18 mouse cellular contexts compared by ENCODE assay signal in genomic region chr11:102016136-102016535, GRCm38 (mm10). TPM values are rescaled to one million over a fixed set of nuclear protein-coding genes. Genes with fewer than 3 reads are reported as not detected.
DNase-seq lines count a peak whose midpoint lies in the region; ATAC-seq and TF ChIP-seq lines count a peak whose summit lies in the region.
"Had no signal": no experiment of that assay in that cellular context is flagged by ENCODE, and none has a peak within 500 bp of the region (broad histone marks: within the 10 kb centered on the region; RNA-seq: fewer than 3 reads in every experiment).

No protein-coding gene starts in this region.

- no peak for TF ChIP-seq POLR2A in lung, adult 2 months (IDR thresholded peaks at IDR 0.05; ENCODE audit: borderline replicate concordance, extremely low read depth, low read depth, low read length)

- H3K27me3 ChIP-seq in hindbrain, embryonic 13.5 days, result no peaks in the 10 kb centered on the region
- H3K27me3 ChIP-seq in hindbrain, embryonic 14.5 days (ENCODE audit: control insufficient read depth, insufficient read depth, low read length), result no peaks in the 10 kb centered on the region
- 0 out of 2 replicates have a peak, but pooled peaks cover 2% of the 10 kb centered on the region for H3K27me3 ChIP-seq in heart, embryonic 16.5 days (ENCODE audit: control insufficient read depth, insufficient read depth, low read length)
- H3K27me3 ChIP-seq: forebrain, embryonic 15.5 days; limb, embryonic 12.5 days; lung, embryonic 15.5 days had no signal

- peaks cover 20% of the 10 kb centered on the region for H3K4me1 ChIP-seq in hindbrain, embryonic 13.5 days (replicated peaks)
- H3K4me1 ChIP-seq in hindbrain, embryonic 14.5 days (replicated peaks; ENCODE audit: control insufficient read depth, insufficient read depth, low read length), result 0 out of 2 replicates have a peak, but pooled peaks cover 3% of the 10 kb centered on the region
- no peaks in the 10 kb centered on the region for H3K4me1 ChIP-seq in heart, embryonic 16.5 days (ENCODE audit: control insufficient read depth, insufficient read depth, low read length)
- no peaks in the 10 kb centered on the region for H3K4me1 ChIP-seq in lung, adult 2 months (ENCODE audit: control insufficient read depth, insufficient read depth, low read length)
- H3K4me1 ChIP-seq: lung, embryonic 15.5 days; megakaryocyte, embryonic 14.5 days had no signal

- TF ChIP-seq CTCF in lung, adult 2 months (IDR thresholded peaks at IDR 0.05; ENCODE audit: insufficient read depth, low read length), result no peak

- H3K4me2 ChIP-seq in hindbrain, embryonic 13.5 days, result no peak overlapping the region
- H3K4me2 ChIP-seq in hindbrain, embryonic 14.5 days (replicated peaks), result no peak overlapping the region
- no peak overlapping the region for H3K4me2 ChIP-seq in heart, embryonic 16.5 days (ENCODE audit: low read depth, low read length)
- H3K4me2 ChIP-seq: forebrain, embryonic 15.5 days; limb, embryonic 12.5 days; lung, embryonic 15.5 days had no signal

- no peaks in the 10 kb centered on the region for H3K9me3 ChIP-seq in hindbrain, embryonic 13.5 days
- no peaks in the 10 kb centered on the region for H3K9me3 ChIP-seq in hindbrain, embryonic 14.5 days (ENCODE audit: control insufficient read depth, low read length)
- 0 out of 2 replicates have a peak, but pooled peaks cover 3% of the 10 kb centered on the region for H3K9me3 ChIP-seq in heart, embryonic 16.5 days (replicated peaks; ENCODE audit: control insufficient read depth, low read length)
- H3K9me3 ChIP-seq: forebrain, embryonic 15.5 days; limb, embryonic 12.5 days; lung, embryonic 15.5 days had no signal

- H3K36me3 ChIP-seq in hindbrain, embryonic 13.5 days, result peaks cover 64% of the 10 kb centered on the region
- peaks cover 47% of the 10 kb centered on the region for H3K36me3 ChIP-seq in hindbrain, embryonic 14.5 days (replicated peaks; ENCODE audit: control insufficient read depth, insufficient read depth)
- H3K36me3 ChIP-seq in heart, embryonic 16.5 days (ENCODE audit: control insufficient read depth, insufficient read depth), result no peaks in the 10 kb centered on the region
- H3K36me3 ChIP-seq: lung, embryonic 15.5 days had no signal

- ATAC-seq in hindbrain, embryonic 13.5 days (ENCODE audit: low FRiP score), result no peak
- ATAC-seq in hindbrain, embryonic 14.5 days (ENCODE audit: low FRiP score), result no peak
- peak; percentile 49; the same call in 1 of the 2 replicates for ATAC-seq in heart, embryonic 16.5 days (replicated peaks; ENCODE audit: extremely low read depth, insufficient read depth, low FRiP score)
- ATAC-seq in erythroid progenitor cell, adult 5-6 weeks (replicated peaks; ENCODE audit: low FRiP score, poor library complexity, severe bottlenecking), result no peak
- ATAC-seq: forebrain, embryonic 15.5 days; intestine, embryonic 16.5 days had no signal

- peak; percentile 56 to 69 for DNase-seq in cerebellum, adult 18-20 months
- DNase-seq in cerebellum, adult 11-12 months, result no peak
- DNase-seq in hindbrain, embryonic 14.5 days (ENCODE audit: low spot score), result no peak
- DNase-seq in cerebellum, postnatal 25 days, result peak; percentile 61 to 74
- no peak for DNase-seq in lung, adult 2 months
- DNase-seq: thymus, postnatal 14 days had no signal

- no peak overlapping the region for H3K27ac ChIP-seq in hindbrain, embryonic 13.5 days
- H3K27ac ChIP-seq in hindbrain, embryonic 14.5 days, result no peak overlapping the region
- peak overlapping the region; percentile 64 for H3K27ac ChIP-seq in heart, embryonic 16.5 days (ENCODE audit: low read length)
- H3K27ac ChIP-seq: forebrain, embryonic 15.5 days; limb, embryonic 12.5 days; lung, embryonic 15.5 days had no signal

- H3K9ac ChIP-seq in hindbrain, embryonic 13.5 days, result peak overlapping the region; percentile 8; the same call in 1 of the 2 replicates
- no peak overlapping the region for H3K9ac ChIP-seq in hindbrain, embryonic 14.5 days
- no peak overlapping the region; the same call in 1 of the 2 replicates for H3K9ac ChIP-seq in heart, embryonic 16.5 days (ENCODE audit: low read length)
- H3K9ac ChIP-seq: forebrain, embryonic 15.5 days; lung, embryonic 15.5 days had no signal

- no peak overlapping the region for H3K4me3 ChIP-seq in hindbrain, embryonic 13.5 days
- no peak overlapping the region for H3K4me3 ChIP-seq in hindbrain, embryonic 14.5 days (replicated peaks; ENCODE audit: low read length)
- H3K4me3 ChIP-seq in heart, embryonic 16.5 days (ENCODE audit: low read length), result no peak overlapping the region
- H3K4me3 ChIP-seq in lung, adult 2 months (replicated peaks; ENCODE audit: extremely low read depth, low read depth, low read length), result no peak overlapping the region
- H3K4me3 ChIP-seq: forebrain, embryonic 15.5 days; limb, embryonic 12.5 days; lung, embryonic 15.5 days; megakaryocyte, embryonic 14.5 days had no signal

- 90% methylated on average over 1 of the region's 1 CpGs for WGBS in hindbrain, embryonic 13.5 days
- 93% methylated on average over 1 of the region's 1 CpGs for WGBS in hindbrain, embryonic 14.5 days
- 95% methylated on average over 1 of the region's 1 CpGs for WGBS in heart, embryonic 16.5 days
- 92% methylated on average over 1 of the region's 1 CpGs for WGBS in lung, adult 2 months

RNA-seq across cellular contexts. Expression of gene Mpp3, which starts 12.1 kb away (rescaled TPM):
- 43.5 and 45.9 TPM in 2 replicates for polyA plus RNA-seq in hindbrain, embryonic 13.5 days (2015; fragmentation: Nextera tagmentation; extraction: Ambion mirVana)
- 53.5 and 57.2 TPM in 2 replicates for polyA plus RNA-seq in hindbrain, embryonic 14.5 days (2014; fragmentation: Nextera tagmentation; extraction: Ambion mirVana)
- polyA plus RNA-seq in heart, embryonic 16.5 days (2015; fragmentation: Nextera tagmentation; extraction: Ambion mirVana), result 4.2 and 4.9 TPM in 2 replicates
- total RNA-seq in erythroid progenitor cell, adult 5-6 weeks (2015; ENCODE audit: low replicate concordance), result not detected in 2 replicates
- total RNA-seq in erythroid progenitor cell, adult 5-6 weeks (2017; ENCODE audit: low replicate concordance), result not detected in 2 replicates
- polyA plus RNA-seq in lung, adult 2 months (2012; rRNA removed), result 2.4 and 4.0 TPM in 2 replicates
- total RNA-seq: granulocyte monocyte progenitor cell, adult 5-6 weeks had no signal

RNA-seq across cellular contexts. Expression of gene Cd300lg, which starts 25.2 kb away (rescaled TPM):
- 0.38 and 0.53 TPM in 2 replicates for polyA plus RNA-seq in hindbrain, embryonic 13.5 days (2015; fragmentation: Nextera tagmentation; extraction: Ambion mirVana)
- polyA plus RNA-seq in hindbrain, embryonic 14.5 days (2014; fragmentation: Nextera tagmentation; extraction: Ambion mirVana), result 0.27 TPM in 1 of 2 replicates, not detected in the other
- 11.6 TPM in 2 replicates for polyA plus RNA-seq in heart, embryonic 16.5 days (2015; fragmentation: Nextera tagmentation; extraction: Ambion mirVana)
- total RNA-seq in erythroid progenitor cell, adult 5-6 weeks (2015; ENCODE audit: low replicate concordance), result 0.42 and 3.6 TPM in 2 replicates
- 0.23 and 0.64 TPM in 2 replicates for total RNA-seq in erythroid progenitor cell, adult 5-6 weeks (2017; ENCODE audit: low replicate concordance)
- 7.8 and 12.0 TPM in 2 replicates for polyA plus RNA-seq in lung, adult 2 months (2012; rRNA removed)

RNA-seq across cellular contexts. Expression of gene Dusp3, which starts 29.3 kb away (rescaled TPM):
- polyA plus RNA-seq in hindbrain, embryonic 13.5 days (2015; fragmentation: Nextera tagmentation; extraction: Ambion mirVana), result 15.4 and 16.0 TPM in 2 replicates
- polyA plus RNA-seq in hindbrain, embryonic 14.5 days (2014; fragmentation: Nextera tagmentation; extraction: Ambion mirVana), result 24.0 and 24.7 TPM in 2 replicates
- polyA plus RNA-seq in heart, embryonic 16.5 days (2015; fragmentation: Nextera tagmentation; extraction: Ambion mirVana), result 57.3 and 58.8 TPM in 2 replicates
- 0.42 and 3.2 TPM in 2 replicates for total RNA-seq in erythroid progenitor cell, adult 5-6 weeks (2015; ENCODE audit: low replicate concordance)
- total RNA-seq in erythroid progenitor cell, adult 5-6 weeks (2017; ENCODE audit: low replicate concordance), result 1.6 and 2.7 TPM in 2 replicates
- 176 and 296 TPM in 2 replicates for polyA plus RNA-seq in lung, adult 2 months (2012; rRNA removed)

RNA-seq across cellular contexts. Expression of gene Cfap97d1, which starts 32.1 kb away (rescaled TPM):
- not detected in 2 replicates for polyA plus RNA-seq in hindbrain, embryonic 13.5 days (2015; fragmentation: Nextera tagmentation; extraction: Ambion mirVana)
- not detected in 2 replicates for polyA plus RNA-seq in hindbrain, embryonic 14.5 days (2014; fragmentation: Nextera tagmentation; extraction: Ambion mirVana)
- polyA plus RNA-seq in heart, embryonic 16.5 days (2015; fragmentation: Nextera tagmentation; extraction: Ambion mirVana), result not detected in 2 replicates
- total RNA-seq in erythroid progenitor cell, adult 5-6 weeks (2015; ENCODE audit: low replicate concordance), result not detected in 2 replicates
- not detected in 2 replicates for total RNA-seq in erythroid progenitor cell, adult 5-6 weeks (2017; ENCODE audit: low replicate concordance)
- polyA plus RNA-seq in lung, adult 2 months (2012; rRNA removed), result not detected in 2 replicates
- total RNA-seq: adrenal gland, postnatal 4 days; granulocyte monocyte progenitor cell, adult 5-6 weeks; layer of hippocampus, postnatal 14 days had no signal
- polyA plus RNA-seq: cortical plate, adult 2 months; forebrain, embryonic 15.5 days; intestine, embryonic 16.5 days; limb, embryonic 12.5 days; lung, embryonic 15.5 days had no signal

RNA-seq across cellular contexts. Expression of gene Sost, which starts 49.3 kb away (rescaled TPM):
- 0.42 TPM in 1 of 2 replicates, not detected in the other for polyA plus RNA-seq in hindbrain, embryonic 13.5 days (2015; fragmentation: Nextera tagmentation; extraction: Ambion mirVana)
- not detected in 2 replicates for polyA plus RNA-seq in hindbrain, embryonic 14.5 days (2014; fragmentation: Nextera tagmentation; extraction: Ambion mirVana)
- polyA plus RNA-seq in heart, embryonic 16.5 days (2015; fragmentation: Nextera tagmentation; extraction: Ambion mirVana), result 2.3 and 2.4 TPM in 2 replicates
- total RNA-seq in erythroid progenitor cell, adult 5-6 weeks (2015; ENCODE audit: low replicate concordance), result not detected in 2 replicates
- not detected in 2 replicates for total RNA-seq in erythroid progenitor cell, adult 5-6 weeks (2017; ENCODE audit: low replicate concordance)
- 2.0 and 2.2 TPM in 2 replicates for polyA plus RNA-seq in lung, adult 2 months (2012; rRNA removed)
- total RNA-seq: granulocyte monocyte progenitor cell, adult 5-6 weeks; layer of hippocampus, postnatal 14 days had no signal
- polyA plus RNA-seq: forebrain, embryonic 15.5 days had no signal

Comparison
In these comparisons a context has a peak if more than half of its experiments do, and no peak if none do; other contexts are left out.
1. DNase-seq: peak in cerebellum, adult 18-20 months (2 of 2) and cerebellum, postnatal 25 days (2 of 2); none in cerebellum, adult 11-12 months (single experiment), hindbrain, embryonic 14.5 days (single experiment) and lung, adult 2 months (single experiment).